Mouse (Mus musculus) embryonic stem cell, embryonic (primary cell): ENCODE results near the gene Ift74.
"Not testable (repeated sequence)": the region's sequence is repeated elsewhere in the genome, so short reads cannot be mapped to it uniquely, and the experiment has no call there.

ENCODE experiments used
- CTCF ChIA-PET, 4 experiments: fragments of 300-600 bp in 2 of 4; fragments of 350-600 bp in 2 of 4; sonication (Branson Sonifier 250); formaldehyde crosslinking; loops; one replicate each; lab custom pipeline; 2022; ENCODE audit warnings: inconsistent platforms in 2 of 4; lab: Charles Lee
- POLR2A ChIA-PET, 4 experiments: fragments of 300-600 bp in 2 of 4; fragments of 350-600 bp in 2 of 4; sonication (Branson Sonifier 250); formaldehyde crosslinking; loops; one replicate each; lab custom pipeline; 2022; ENCODE audit warnings: antibody characterized with exemption in 4 of 4, inconsistent platforms in 1 of 4; lab: Charles Lee

Gene Ift74

DNA sequence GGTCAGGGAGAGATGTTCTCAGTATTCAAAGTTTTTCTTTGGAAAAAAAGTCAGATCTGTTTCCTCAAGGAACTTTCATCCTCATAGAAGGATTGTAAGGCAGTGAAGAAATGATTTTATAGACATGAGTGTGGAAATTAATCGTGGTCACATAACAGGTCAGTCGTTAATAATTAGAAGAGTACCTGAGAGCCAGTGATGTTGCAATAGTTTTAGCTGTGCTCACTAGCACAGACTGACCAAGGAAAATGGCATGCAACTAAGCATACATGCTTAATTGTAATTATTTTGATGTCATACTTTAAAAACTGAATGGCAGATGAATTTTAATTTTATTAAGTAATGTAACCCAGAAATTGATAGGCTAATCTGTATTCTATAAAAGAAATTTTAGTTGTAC, 66.4 kb downstream of the Ift74 start:
- CTCF ChIA-PET = no interaction called here
- POLR2A ChIA-PET = no interaction called here

DNA sequence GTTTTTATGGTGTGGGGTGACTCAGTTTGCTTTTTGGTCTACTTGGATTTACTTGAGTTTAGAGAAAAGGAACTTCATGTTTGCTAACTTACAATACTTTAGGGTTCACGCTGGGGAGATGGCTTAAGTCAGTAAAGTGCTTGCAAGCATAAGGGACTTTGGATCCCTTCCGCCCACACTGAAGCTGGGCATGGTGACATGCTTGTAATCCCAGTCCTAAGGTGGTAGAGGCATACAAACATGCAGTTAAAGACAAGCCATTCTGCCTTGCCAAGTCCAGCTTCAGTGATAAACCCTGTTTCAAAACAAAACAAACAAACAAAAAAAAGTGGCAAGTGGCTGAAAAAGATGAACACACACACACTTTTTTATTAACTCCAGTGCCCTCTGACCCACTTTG, 66.9 kb downstream of the Ift74 start:
- POLR2A ChIA-PET = no interaction called here
- CTCF ChIA-PET = no interaction called here

DNA sequence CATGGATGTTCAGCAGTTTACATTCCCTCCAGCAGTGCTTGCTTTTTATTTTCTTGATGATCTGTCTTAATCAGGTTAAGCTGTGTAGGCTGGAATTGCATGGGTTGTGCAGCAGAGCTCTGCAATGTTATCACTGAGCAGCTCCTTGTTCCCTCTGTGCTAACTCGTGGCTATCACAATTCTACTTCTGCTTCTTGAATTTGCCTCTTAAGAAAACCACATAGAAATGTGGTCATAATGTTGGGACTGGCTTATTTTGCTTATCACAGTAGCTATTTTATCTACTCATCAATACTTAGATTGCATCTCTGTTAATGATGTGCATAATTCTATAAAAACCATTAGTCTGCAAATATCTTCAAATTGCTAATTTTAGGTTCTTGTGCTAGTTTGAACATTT, 67.7 kb downstream of the Ift74 start:
- POLR2A ChIA-PET = no interaction called here
- CTCF ChIA-PET = interaction anchor here in 1 of 4 experiments (0.5 kb wide), 1 partner anchor 368 kb away, joined by 3 read pairs; no protein-coding TSS in a partner anchor

- CTCF ChIA-PET = no interaction called here
- POLR2A ChIA-PET = no interaction called here
These were observed 69.0 kb downstream of the Ift74 start for GRCm38 (mm10) chr4:94683305-94683704.

DNA sequence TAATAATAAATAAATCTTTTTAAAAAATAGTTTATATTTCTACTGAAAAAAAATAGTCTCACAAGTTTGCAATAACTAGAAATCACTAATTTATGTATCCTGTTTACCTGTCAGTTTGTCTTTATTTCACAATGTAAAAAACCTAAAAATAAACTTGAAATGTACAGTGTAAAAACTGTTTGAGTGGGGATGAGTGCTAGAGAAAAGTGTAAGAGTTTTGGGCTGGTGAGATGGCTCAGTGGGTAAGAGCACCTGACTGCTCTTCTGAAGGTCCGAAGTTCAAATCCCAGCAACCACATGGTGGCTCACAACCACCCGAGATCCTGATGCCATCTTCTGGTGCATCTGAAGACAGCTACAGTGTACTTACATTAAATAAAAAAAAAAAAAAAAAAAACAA, 75.5 kb downstream of the Ift74 start:
- CTCF ChIA-PET, POLR2A ChIA-PET: not testable (repeated sequence)

- CTCF ChIA-PET = no interaction called here
These were observed 76.8 kb downstream of the Ift74 start for GRCm38 (mm10) chr4:94691078-94691477.

GRCm38 (mm10) chr4:94692175-94692574, 77.9 kb downstream of the Ift74 start:
- CTCF ChIA-PET = no interaction called here
- POLR2A ChIA-PET = no interaction called here

More at GRCm38 (mm10) chr4:94691078-94691477, 76.8 kb downstream of the Ift74 start:
- POLR2A ChIA-PET = interaction anchor here in 1 of 4 experiments (0.6 kb wide), 1 partner anchor 59 kb away, joined by 4 read pairs; no protein-coding TSS in a partner anchor

DNA sequence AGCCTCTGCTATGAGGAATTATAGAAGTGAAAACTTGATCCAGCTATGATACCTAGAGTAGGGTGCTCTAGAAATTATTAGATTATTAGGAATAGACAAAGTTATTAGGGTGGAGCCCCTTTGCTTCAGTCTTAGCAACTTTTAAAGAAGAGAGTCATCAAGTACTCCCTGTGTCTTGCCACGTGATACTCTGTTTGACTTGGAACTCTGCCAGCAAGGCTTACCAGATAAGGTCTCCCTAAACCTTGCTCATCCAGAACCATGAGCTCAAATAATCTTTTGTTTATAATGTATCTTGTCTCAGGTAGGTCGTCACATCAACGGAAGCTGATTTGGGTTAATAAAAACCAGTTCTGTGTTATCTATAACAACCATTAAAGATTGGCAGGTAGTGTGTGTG, 82.1 kb downstream of the Ift74 start:
- ChIA-PET POLR2A (no interaction called here), CTCF (no interaction called here)

DNA sequence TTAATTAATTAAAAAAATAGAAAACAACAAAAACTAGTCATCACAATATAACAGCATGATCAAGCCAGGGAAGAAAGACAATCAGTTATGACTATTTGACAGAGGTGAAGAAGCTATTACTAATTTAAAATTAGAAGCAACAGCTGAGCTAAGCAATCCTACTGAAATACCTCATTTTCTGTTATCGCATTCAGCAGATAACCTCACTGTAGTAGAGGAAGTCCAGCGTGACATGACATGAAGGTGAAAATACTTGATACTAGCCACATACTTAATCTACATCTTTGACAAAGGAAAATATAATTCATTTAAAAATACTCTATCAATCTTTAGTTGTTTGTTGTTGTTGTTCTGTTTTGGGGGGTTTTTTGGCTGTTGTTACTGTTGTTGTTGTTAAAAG, 96.7 kb downstream of the Ift74 start:
- CTCF ChIA-PET = no interaction called here

GRCm38 (mm10) chr4:94711426-94711825, 97.1 kb downstream of the Ift74 start:
- POLR2A ChIA-PET = interaction anchor here in 1 of 4 experiments (0.6 kb wide), 1 partner anchor 84 kb away, joined by 3 read pairs; no protein-coding TSS in a partner anchor
- CTCF ChIA-PET = no interaction called here

More for the DNA sequence above, 96.7 kb downstream of the Ift74 start:
- POLR2A ChIA-PET = interaction anchor here in 1 of 4 experiments (0.6 kb wide), 1 partner anchor 84 kb away, joined by 3 read pairs; no protein-coding TSS in a partner anchor

- ChIA-PET CTCF (no interaction called here), POLR2A (interaction anchor here in 1 of 4 experiments (1.3 kb wide), 1 partner anchor 173 kb away, joined by 3 read pairs; no protein-coding TSS in a partner anchor)
These were observed 99.5 kb downstream of the Ift74 start for GRCm38 (mm10) chr4:94713741-94714140.

DNA sequence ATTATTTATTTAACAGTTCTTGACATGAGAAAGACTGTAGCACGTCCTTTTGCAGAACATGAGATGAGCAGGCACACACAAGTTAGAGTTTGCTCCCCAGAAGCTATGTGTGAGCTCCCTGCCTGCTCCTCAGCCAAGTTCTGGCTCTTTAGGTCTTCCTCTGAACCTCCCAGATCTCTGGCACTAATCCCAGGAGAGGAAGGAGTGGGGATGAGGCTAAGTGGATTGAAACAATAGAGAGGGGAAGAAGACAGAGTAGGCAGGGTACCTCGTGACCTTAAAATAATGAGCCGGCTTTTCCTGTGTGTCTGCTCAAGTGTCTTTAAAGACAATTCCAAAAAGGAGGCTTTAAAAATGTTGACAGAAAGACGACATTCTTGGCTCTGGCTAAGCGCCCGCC, 100.9 kb downstream of the Ift74 start:
- CTCF ChIA-PET = no interaction called here
- POLR2A ChIA-PET = interaction anchor here in 1 of 4 experiments (0.7 kb wide), 1 partner anchor 49 kb away, joined by 3 read pairs; no protein-coding TSS in a partner anchor

- POLR2A ChIA-PET = interaction anchor here in 1 of 4 experiments (0.5 kb wide), 1 partner anchor 83 kb away, joined by 3 read pairs; no protein-coding TSS in a partner anchor
- CTCF ChIA-PET = no interaction called here
These were observed 111.5 kb downstream of the Ift74 start for GRCm38 (mm10) chr4:94725799-94726198.

- POLR2A ChIA-PET = no interaction called here
- CTCF ChIA-PET = no interaction called here
These were observed 118.4 kb downstream of the Ift74 start for GRCm38 (mm10) chr4:94732721-94733120.

- CTCF ChIA-PET = interaction anchor here in 1 of 4 experiments (0.6 kb wide), 1 partner anchor 19 kb away, joined by 3 read pairs; no protein-coding TSS in a partner anchor
- POLR2A ChIA-PET = interaction anchor here in 1 of 4 experiments (0.8 kb wide), 1 partner anchor 17 kb away, joined by 3 read pairs; no protein-coding TSS in a partner anchor
These were observed 123.3 kb downstream of the Ift74 start for GRCm38 (mm10) chr4:94737326-94738295.

GRCm38 (mm10) chr4:94738838-94739731, 124.8 kb downstream of the Ift74 start, which contains the start of gene Tek:
Gene Tek, plus strand, starts transcription at chr4:94739289.
- ChIA-PET CTCF (no interaction called here), POLR2A (interaction anchor here in 2 of 4 experiments (0.8 to 1.0 kb wide), 5 partner anchors 9 to 240 kb away, joined by 3 to 5 read pairs (median 4); partner anchors contain the start of gene Mysm1 (in 1 of the 2))

GRCm38 (mm10) chr4:94741824-94742223, 127.5 kb downstream of the Ift74 start:
- CTCF ChIA-PET = no interaction called here

More at GRCm38 (mm10) chr4:94741824-94742223, 127.5 kb downstream of the Ift74 start:
- POLR2A ChIA-PET = no interaction called here
